Mouse (Mus musculus) liver, postnatal 0 days (tissue): ENCODE results near the gene Col25a1.

ENCODE experiments used
- CTCF ChIP-seq: sonication (generic); IDR thresholded peaks from 2 replicates; pipeline ENCODE4 v1.5.1; 2016; ENCODE audit warnings: antibody characterized with exemption, low read depth
- EP300 ChIP-seq: IDR thresholded peaks from 2 replicates; pipeline ENCODE4 v1.6.1; 2016; ENCODE audit warnings: antibody characterized with exemption, low read depth, mild to moderate bottlenecking

GRCm38 (mm10) chr3:130103486-130103885 is 27.8 kb upstream of the Col25a1 start:
- peak; percentile 57 for TF ChIP-seq CTCF
- TF ChIP-seq EP300: no peak
